In the genomic region with DNA sequence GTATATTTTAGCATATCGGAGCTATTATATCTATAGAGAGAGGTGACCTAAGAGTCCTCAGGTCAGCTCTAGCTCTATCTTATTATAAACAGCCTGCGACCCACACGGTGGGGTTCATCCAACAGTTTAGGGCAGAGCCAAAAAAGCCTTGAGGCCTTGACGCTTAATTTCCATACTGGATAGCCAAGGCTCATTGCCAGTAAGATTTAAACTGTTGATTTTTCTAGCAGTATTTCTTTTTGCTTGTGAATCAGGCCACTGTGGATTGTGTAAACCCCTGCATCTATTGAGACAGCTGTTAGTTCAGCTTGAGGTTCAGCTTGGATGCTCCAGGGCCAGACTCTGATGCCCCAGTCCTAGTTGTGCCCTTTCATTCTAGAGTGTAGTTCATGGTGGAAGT, we compare ENCODE assay signal across 26 mouse cellular contexts.
DNase-seq lines count a peak whose midpoint lies in the region; ATAC-seq and TF ChIP-seq lines count a peak whose summit lies in the region.
"Had no signal": no experiment of that assay in that cellular context is flagged by ENCODE, and none has a peak within 500 bp of the region (broad histone marks: within the 10 kb centered on the region; RNA-seq: fewer than 3 reads in every experiment).

No protein-coding gene starts in this region.

- H3K27ac ChIP-seq in lung, embryonic 15.5 days: no peak overlapping the region
- H3K27ac ChIP-seq in midbrain, embryonic 11.5 days (ENCODE audit: low read depth, low read length): no peak overlapping the region
- H3K27ac ChIP-seq in midbrain, postnatal 0 days (ENCODE audit: low read depth, low read length): no peak overlapping the region
- H3K27ac ChIP-seq: embryonic facial prominence, embryonic 12.5 days; embryonic facial prominence, embryonic 15.5 days; forebrain, embryonic 12.5 days; forebrain, embryonic 15.5 days; heart, adult 2 months; heart, embryonic 10.5 days; heart, embryonic 13.5 days; hindbrain, embryonic 14.5 days; hindbrain, postnatal 0 days had no signal

- H3K4me1 ChIP-seq in lung, embryonic 15.5 days: peaks cover 38% of the 10 kb centered on the region
- H3K4me1 ChIP-seq in lung, adult 2 months (ENCODE audit: control insufficient read depth, insufficient read depth, low read length): no peaks in the 10 kb centered on the region; the same call in 1 of the 2 replicates
- H3K4me1 ChIP-seq in midbrain, embryonic 11.5 days (ENCODE audit: control insufficient read depth, insufficient read depth, low read length): no peaks in the 10 kb centered on the region
- H3K4me1 ChIP-seq in midbrain, postnatal 0 days (ENCODE audit: insufficient read depth, low read length): no peaks in the 10 kb centered on the region
- H3K4me1 ChIP-seq: embryonic facial prominence, embryonic 12.5 days; forebrain, embryonic 12.5 days; forebrain, embryonic 15.5 days had no signal

- no peak for DNase-seq in lung, adult 2 months
- peak; percentile 51 for DNase-seq in midbrain, embryonic 11.5 days (ENCODE audit: low spot score, missing footprints)
- DNase-seq in midbrain, postnatal 0 days (ENCODE audit: low spot score): no peak
- DNase-seq in adipocyte (ENCODE audit: low spot score): peak; percentile 40
- DNase-seq in frontal cortex, postnatal 25 days (ENCODE audit: low spot score in 2 of 2): no peak
- DNase-seq: adrenal gland, postnatal 10 days; adrenal gland, postnatal 36 days; cerebellum, adult 18-20 months; cerebellum, adult 9-11 months; cerebellum, postnatal 25 days; gastrocnemius, postnatal 10 days; gastrocnemius, postnatal 36 days; heart, adult 2 months; heart, postnatal 14 days; heart, postnatal 4 days had no signal

- no peaks in the 10 kb centered on the region for H3K9me3 ChIP-seq in lung, embryonic 15.5 days
- no peaks in the 10 kb centered on the region; the same call in 1 of the 2 replicates for H3K9me3 ChIP-seq in midbrain, embryonic 11.5 days (ENCODE audit: control insufficient read depth, low read length)
- no peaks in the 10 kb centered on the region for H3K9me3 ChIP-seq in midbrain, postnatal 0 days (ENCODE audit: low read length)
- H3K9me3 ChIP-seq: embryonic facial prominence, embryonic 12.5 days; embryonic facial prominence, embryonic 15.5 days; forebrain, embryonic 12.5 days; forebrain, embryonic 15.5 days; heart, embryonic 10.5 days; heart, embryonic 13.5 days had no signal

- TF ChIP-seq CTCF in lung, adult 2 months (IDR thresholded peaks at IDR 0.05; ENCODE audit: insufficient read depth, low read length): no peak
- no peak for TF ChIP-seq CTCF in midbrain, postnatal 0 days (IDR thresholded peaks at IDR 0.05)

- 46% methylated on average over 4 of the region's 4 CpGs for WGBS in lung, embryonic 15.5 days
- 62% methylated on average over 4 of the region's 4 CpGs for WGBS in lung, adult 2 months
- 85% methylated on average over 4 of the region's 4 CpGs for WGBS in midbrain, embryonic 11.5 days
- 87% methylated on average over 4 of the region's 4 CpGs for WGBS in midbrain, postnatal 0 days

- no peak for TF ChIP-seq POLR2A in lung, adult 2 months (IDR thresholded peaks at IDR 0.05; ENCODE audit: borderline replicate concordance, extremely low read depth, low read depth, low read length)

- H3K36me3 ChIP-seq in lung, embryonic 15.5 days: peaks cover 9% of the 10 kb centered on the region; the same call in 1 of the 2 replicates
- H3K36me3 ChIP-seq in midbrain, embryonic 11.5 days (ENCODE audit: control insufficient read depth, insufficient read depth, low read length): no peaks in the 10 kb centered on the region
- H3K36me3 ChIP-seq in midbrain, postnatal 0 days (ENCODE audit: insufficient read depth, low read length): peaks cover 14% of the 10 kb centered on the region
- H3K36me3 ChIP-seq: embryonic facial prominence, embryonic 12.5 days; forebrain, embryonic 12.5 days had no signal

- peak; percentile 25; the same call in 1 of the 2 replicates for ATAC-seq in lung, embryonic 15.5 days (ENCODE audit: borderline replicate concordance, extremely low read depth, low FRiP score, low TSS enrichment)
- no peak for ATAC-seq in midbrain, embryonic 11.5 days (ENCODE audit: low FRiP score)
- ATAC-seq in midbrain, postnatal 0 days (ENCODE audit: low FRiP score): no peak
- ATAC-seq: activated CD4-positive, CD25-positive, alpha-beta regulatory T cell, adult 4 months; CD4-positive, CD25-positive, alpha-beta regulatory T cell, adult 4 months; forebrain, embryonic 15.5 days; hindbrain, postnatal 0 days had no signal

- H3K27me3 ChIP-seq in lung, embryonic 15.5 days: no peaks in the 10 kb centered on the region
- no peaks in the 10 kb centered on the region for H3K27me3 ChIP-seq in midbrain, embryonic 11.5 days (ENCODE audit: control insufficient read depth, insufficient read depth, low read length)
- H3K27me3 ChIP-seq in midbrain, postnatal 0 days (ENCODE audit: insufficient read depth, low read length): no peaks in the 10 kb centered on the region
- H3K27me3 ChIP-seq: embryonic facial prominence, embryonic 12.5 days; embryonic facial prominence, embryonic 15.5 days; forebrain, embryonic 12.5 days; forebrain, embryonic 15.5 days; heart, embryonic 13.5 days had no signal

- H3K4me2 ChIP-seq in lung, embryonic 15.5 days: no peak overlapping the region
- no peak overlapping the region for H3K4me2 ChIP-seq in midbrain, embryonic 11.5 days
- H3K4me2 ChIP-seq in midbrain, postnatal 0 days (ENCODE audit: low read depth, low read length, poor library complexity, severe bottlenecking): no peak overlapping the region
- H3K4me2 ChIP-seq: embryonic facial prominence, embryonic 12.5 days; embryonic facial prominence, embryonic 15.5 days; forebrain, embryonic 12.5 days; forebrain, embryonic 15.5 days; heart, embryonic 13.5 days; hindbrain, embryonic 14.5 days had no signal

- no peak overlapping the region for H3K4me3 ChIP-seq in lung, embryonic 15.5 days
- no peak overlapping the region for H3K4me3 ChIP-seq in lung, adult 2 months (replicated peaks; ENCODE audit: extremely low read depth, low read depth, low read length)
- no peak overlapping the region for H3K4me3 ChIP-seq in midbrain, embryonic 11.5 days (ENCODE audit: low read depth, low read length)
- no peak overlapping the region for H3K4me3 ChIP-seq in midbrain, postnatal 0 days (ENCODE audit: low read depth, low read length)
- H3K4me3 ChIP-seq: embryonic facial prominence, embryonic 12.5 days; embryonic facial prominence, embryonic 15.5 days; forebrain, embryonic 12.5 days; forebrain, embryonic 15.5 days; heart, adult 2 months; heart, embryonic 10.5 days; heart, embryonic 13.5 days had no signal

- no peak overlapping the region for H3K9ac ChIP-seq in lung, embryonic 15.5 days
- H3K9ac ChIP-seq in midbrain, embryonic 11.5 days (ENCODE audit: low read length): no peak overlapping the region
- H3K9ac ChIP-seq in midbrain, postnatal 0 days (replicated peaks; ENCODE audit: low read length, poor library complexity, severe bottlenecking): no peak overlapping the region
- H3K9ac ChIP-seq: embryonic facial prominence, embryonic 12.5 days; embryonic facial prominence, embryonic 15.5 days; forebrain, embryonic 12.5 days; forebrain, embryonic 15.5 days; heart, embryonic 13.5 days; hindbrain, embryonic 14.5 days had no signal

Comparison
In these comparisons a context has a peak if more than half of its experiments do, and no peak if none do; other contexts are left out.
1. DNase-seq: peak in midbrain, embryonic 11.5 days (single experiment) and adipocyte (single experiment); none in lung, adult 2 months (single experiment), midbrain, postnatal 0 days (single experiment) and frontal cortex, postnatal 25 days (0 of 2).